Mouse (Mus musculus) ovary, postnatal 14 days (tissue): ENCODE results near the gene Rhbdl2.

Experiments
- DNase-seq: peaks from one replicate; pipeline ENCODE4 v3.0.0; 2022; ENCODE audit warnings: low spot score

Gene Rhbdl2

GRCm38 (mm10) chr4:123814030-123814501 is 26.4 kb downstream of the Rhbdl2 start:
- no peak for DNase-seq

DNA sequence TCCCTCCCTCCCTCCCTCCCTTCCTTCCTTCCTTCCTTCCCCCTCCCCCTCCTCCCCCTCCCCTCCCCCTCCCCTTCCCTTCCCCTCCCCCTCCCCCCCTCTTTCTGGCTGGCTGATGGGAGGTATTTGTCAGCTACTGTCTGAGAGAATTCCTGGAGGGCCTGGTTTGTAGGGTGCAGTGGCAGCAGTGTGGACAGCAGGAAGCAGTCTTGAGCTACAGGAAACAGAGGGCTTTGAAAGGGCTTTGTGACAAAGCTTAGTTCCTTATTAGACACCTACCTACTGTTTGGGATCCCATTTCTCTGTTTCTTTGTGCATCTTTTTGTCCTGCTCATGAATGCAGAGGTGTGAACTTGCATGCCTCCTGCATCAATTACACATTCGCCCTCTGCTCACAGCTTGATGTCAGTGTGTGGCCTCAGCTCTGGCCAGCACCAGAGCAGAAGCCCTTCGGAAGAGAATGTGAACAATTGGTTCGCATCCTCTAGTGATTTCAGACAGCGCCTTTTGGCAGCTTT is 31.5 kb downstream of the Rhbdl2 start:
- peak; percentile 21 for DNase-seq

- no peak for DNase-seq
Measured at GRCm38 (mm10) chr4:123842126-123842525, 54.5 kb downstream of the Rhbdl2 start.

- no peak for DNase-seq
Measured at GRCm38 (mm10) chr4:123856888-123857287, 69.2 kb downstream of the Rhbdl2 start.

- DNase-seq = no peak
Measured at GRCm38 (mm10) chr4:123858090-123858489, 70.4 kb downstream of the Rhbdl2 start.

- no peak for DNase-seq
Measured at GRCm38 (mm10) chr4:123859379-123859778, 71.7 kb downstream of the Rhbdl2 start, which contains the start of gene 4933427I04Rik. 4933427I04Rik (plus strand) TSS chr4:123859679.

- DNase-seq = no peak
Measured at GRCm38 (mm10) chr4:123859803-123860202, 72.1 kb downstream of the Rhbdl2 start.

DNA sequence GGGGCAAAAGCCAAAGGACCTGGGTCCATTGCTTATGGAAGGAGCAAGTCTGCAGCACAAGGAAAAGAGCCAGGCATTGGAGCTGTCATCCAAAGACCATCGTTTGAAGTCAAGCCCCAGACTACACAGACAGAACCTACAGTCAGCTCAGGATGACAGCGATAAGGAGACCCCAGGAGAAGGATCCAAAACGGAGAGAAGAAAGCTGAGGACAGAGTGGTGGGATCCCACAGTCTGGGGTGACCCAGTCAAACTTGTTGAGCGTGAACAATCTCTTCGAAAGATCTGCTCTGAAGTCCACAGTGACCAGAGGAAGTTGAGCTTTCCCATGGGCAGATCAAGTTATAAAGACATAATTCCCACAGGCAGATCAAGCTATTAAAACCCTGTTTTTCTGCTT is 72.9 kb downstream of the Rhbdl2 start:
- no peak for DNase-seq
